Mouse (Mus musculus) kidney, postnatal 0 days (tissue): ENCODE results near the gene Zfp94. TPM values are rescaled to one million over a fixed set of nuclear protein-coding genes. Genes with fewer than 3 reads are reported as not detected.
A peak's percentile ranks its signal among the peaks of the same experiment; 100 is the strongest.

Source experiments
- ATAC-seq: fragments of 200-750 bp; cut with Nextera tagmentation; replicated peaks from 2 replicates; pipeline ENCODE4 v1.8.0; 2017; ENCODE audit warnings: low read depth, moderate number of reproducible peaks, moderate TSS enrichment, moderate library complexity; ENCODE audit not compliant: low FRiP score
- DNase-seq: peaks from one replicate; pipeline ENCODE4 v3.0.0-alpha.2; 2016; ENCODE audit warnings: low spot score
- H3K27ac ChIP-seq: fragments of 300-500 bp; sonication (generic); 2 replicates; pipeline ENCODE4 v1.5.1; 2014; ENCODE audit warnings: mild to moderate bottlenecking
- H3K27me3 ChIP-seq: fragments of 300-500 bp; sonication (generic); 2 replicates; pipeline ENCODE4 v1.6.1; 2014; ENCODE audit warnings: low read length, mixed read lengths; ENCODE audit not compliant: insufficient read depth
- H3K36me3 ChIP-seq: fragments of 300-500 bp; sonication (generic); 2 replicates; pipeline ENCODE4 v1.6.1; 2014; ENCODE audit warnings: low read length, mixed read lengths; ENCODE audit not compliant: insufficient read depth
- H3K4me1 ChIP-seq: fragments of 300-500 bp; sonication (generic); replicated peaks from 2 replicates; pipeline ENCODE4 v1.6.1; 2014; ENCODE audit warnings: antibody characterized with exemption, low read length, mixed read lengths; ENCODE audit not compliant: insufficient read depth
- H3K4me2 ChIP-seq: fragments of 300-500 bp; sonication (generic); 2 replicates; pipeline ENCODE4 v1.6.1; 2014; ENCODE audit warnings: mild to moderate bottlenecking, low read length, moderate library complexity, mixed read lengths
- H3K4me3 ChIP-seq: fragments of 300-500 bp; sonication (generic); replicated peaks from 2 replicates; pipeline ENCODE4 v1.5.1; 2014; ENCODE audit warnings: low read depth, low read length
- H3K9ac ChIP-seq: fragments of 300-500 bp; sonication (generic); 2 replicates; pipeline ENCODE4 v1.6.1; 2014; ENCODE audit warnings: low read depth, low read length
- H3K9me3 ChIP-seq: fragments of 300-500 bp; sonication (generic); replicated peaks from 2 replicates; pipeline ENCODE4 v1.6.1; 2016; ENCODE audit warnings: low read length, inconsistent platforms, mixed read lengths
- CTCF ChIP-seq: IDR thresholded peaks from 2 replicates; pipeline ENCODE4 v1.5.1; 2016; ENCODE audit warnings: antibody characterized with exemption, low read depth, mild to moderate bottlenecking, moderate library complexity
- WGBS: fragments of 180-500 bp; shearing (Covaris S2); extraction: QIAGEN DNeasy Blood & Tissue Kit; methylation state at CpG from one replicate; pipeline ENCODE4 v1.1.7; 2014; 5-methylcytosine and 5-hydroxymethylcytosine counted together
- polyA plus RNA-seq: library from polyadenylated mRNA; unstranded; fragments of >200 nt; fragmentation: Nextera tagmentation; extraction: Ambion mirVana; gene quantifications from 2 replicates; pipeline ENCODE4 v1.2.1, GENCODE M21; 2015

Gene Zfp94
- polyA plus RNA-seq, 1 experiment from 2014 or later = 9.8 TPM

GRCm38 (mm10) chr7:24335699-24336309 lies 19.3 kb upstream of the Zfp94 start:
- peak; percentile 79 for TF ChIP-seq CTCF
- H3K4me3 ChIP-seq = no peak overlapping the region
- no peak overlapping the region for H3K27ac ChIP-seq
- no peaks in the 10 kb centered on the region for H3K4me1 ChIP-seq
- H3K36me3 ChIP-seq = no peaks in the 10 kb centered on the region
- H3K4me2 ChIP-seq = no peak overlapping the region
- ATAC-seq = no peak
- DNase-seq = peak; percentile 69
- no peak overlapping the region for H3K9ac ChIP-seq
- no peaks in the 10 kb centered on the region for H3K27me3 ChIP-seq
- 13% methylated on average over 5 of the region's 5 CpGs for WGBS
- no peaks in the 10 kb centered on the region for H3K9me3 ChIP-seq

DNA sequence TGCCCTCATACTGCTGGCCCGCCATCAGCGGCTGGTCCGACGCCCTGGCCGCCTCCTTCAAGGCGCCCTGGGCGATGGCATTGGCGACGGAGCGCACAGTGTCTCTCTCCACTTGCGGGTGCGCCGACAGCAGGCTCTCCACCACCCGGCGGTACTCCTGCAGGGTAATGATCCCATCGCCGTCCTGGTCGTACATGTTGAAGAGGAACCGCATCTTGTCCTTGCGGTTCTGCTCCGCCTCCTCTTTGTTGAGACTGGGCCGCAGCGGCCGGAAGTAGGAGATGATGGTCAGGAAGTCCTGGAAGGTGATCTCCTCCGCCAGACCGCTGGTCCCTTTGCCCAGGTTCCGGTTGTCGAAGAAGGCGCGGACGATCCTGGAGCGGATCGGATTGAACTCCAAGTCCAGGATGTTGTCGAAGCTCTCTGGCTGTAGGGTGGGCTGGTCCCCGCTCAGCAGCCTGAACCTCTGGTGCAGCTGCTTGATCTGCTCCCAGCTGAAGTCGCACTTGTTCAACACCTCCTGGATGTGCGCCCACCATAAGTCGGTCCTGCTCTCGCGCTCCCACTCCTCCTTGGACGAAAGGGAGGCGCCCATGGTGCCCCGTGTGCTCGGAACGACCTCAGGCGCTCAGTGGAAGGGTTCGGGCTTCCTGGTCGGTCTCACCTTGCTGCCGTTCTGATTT lies 17.0 kb upstream of the Zfp94 start, which contains the start of gene Tescl:
Tescl (minus strand) TSS at position 633 of the 683 bp plus-strand sequence.
- Histone ChIP-seq H3K4me1 (no peaks in the 10 kb centered on the region), H3K4me2 (peak within 1 kb of the TSS; percentile 32), H3K36me3 (no peaks in the 10 kb centered on the region), H3K27ac (no peak within 1 kb of the TSS), H3K27me3 (no peaks in the 10 kb centered on the region), H3K9me3 (no peaks in the 10 kb centered on the region), H3K4me3 (no peak within 1 kb of the TSS), H3K9ac (no peak within 1 kb of the TSS)
- no peak for TF ChIP-seq CTCF
- DNase-seq (no peak), ATAC-seq (no peak)
- 42% methylated on average over 49 of the region's 49 CpGs for WGBS

DNA sequence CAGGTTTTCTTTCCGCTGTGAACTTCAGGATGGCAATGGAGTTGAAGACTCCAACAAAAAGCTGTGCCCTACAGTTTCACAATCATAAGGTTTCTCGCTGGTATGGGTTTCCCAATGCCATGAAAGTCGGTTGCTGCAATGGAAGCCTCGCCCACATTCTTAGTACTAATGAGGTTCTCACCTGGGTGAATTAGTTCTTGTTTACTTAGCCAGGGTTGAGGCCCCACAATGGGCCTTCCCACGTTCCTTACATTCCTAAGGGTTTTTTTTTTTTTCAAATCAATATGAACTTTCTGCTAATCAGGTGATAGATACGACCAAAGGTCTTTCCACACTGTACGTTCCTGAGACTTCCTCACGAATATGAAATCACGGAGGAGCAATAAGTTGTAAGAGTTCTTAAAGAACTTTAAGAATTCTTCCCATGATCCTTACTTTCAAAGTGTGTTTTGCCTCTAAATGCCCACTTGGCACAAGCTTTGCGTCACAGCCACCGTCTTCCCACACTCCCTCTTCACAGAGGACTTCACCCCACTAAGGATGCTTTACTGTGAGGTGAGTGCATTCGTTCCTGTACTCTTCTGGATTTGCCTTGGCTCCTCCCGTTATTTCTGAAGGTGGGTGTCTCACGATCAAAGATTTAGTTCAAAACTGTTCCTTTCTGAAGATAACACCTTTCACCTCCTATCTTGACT lies 11.0 kb upstream of the Zfp94 start:
- no peak overlapping the region for H3K9ac ChIP-seq
- ATAC-seq (no peak), DNase-seq (no peak)
- no peak overlapping the region for H3K4me3 ChIP-seq
- no peak for TF ChIP-seq CTCF
- no peaks in the 10 kb centered on the region for H3K27me3 ChIP-seq
- no peaks in the 10 kb centered on the region for H3K36me3 ChIP-seq
- no peak overlapping the region for H3K27ac ChIP-seq
- no peaks in the 10 kb centered on the region for H3K4me1 ChIP-seq
- H3K4me2 ChIP-seq = no peak overlapping the region
- peaks cover 4% of the 10 kb centered on the region; the same call in 1 of the 2 replicates for H3K9me3 ChIP-seq
- WGBS = 81% methylated on average over 14 of the region's 14 CpGs

- H3K9me3 ChIP-seq = peaks cover 4% of the 10 kb centered on the region; the same call in 1 of the 2 replicates
- peak overlapping the region; percentile 20 for H3K4me3 ChIP-seq
- TF ChIP-seq CTCF = no peak
- no peak for ATAC-seq
- H3K9ac ChIP-seq = peak overlapping the region; percentile 35; the same call in 1 of the 2 replicates
- H3K4me1 ChIP-seq = no peaks in the 10 kb centered on the region
- peak overlapping the region; percentile 58 for H3K4me2 ChIP-seq
- H3K27me3 ChIP-seq = no peaks in the 10 kb centered on the region
- no peak for DNase-seq
- H3K27ac ChIP-seq = no peak overlapping the region
- 36% methylated on average over 20 of the region's 20 CpGs for WGBS
- H3K36me3 ChIP-seq = no peaks in the 10 kb centered on the region
These were observed 10.0 kb upstream of the Zfp94 start for GRCm38 (mm10) chr7:24326273-24327135.

GRCm38 (mm10) chr7:24325675-24326128 lies 9.2 kb upstream of the Zfp94 start:
- H3K36me3 ChIP-seq = no peaks in the 10 kb centered on the region
- TF ChIP-seq CTCF = peak; percentile 36
- H3K27ac ChIP-seq = no peak overlapping the region
- H3K27me3 ChIP-seq = no peaks in the 10 kb centered on the region
- H3K9me3 ChIP-seq = peaks cover 4% of the 10 kb centered on the region; the same call in 1 of the 2 replicates
- peak overlapping the region; percentile 20 for H3K4me3 ChIP-seq
- WGBS = 5% methylated on average over 13 of the region's 13 CpGs
- H3K9ac ChIP-seq = peak overlapping the region; percentile 35; the same call in 1 of the 2 replicates
- DNase-seq = peak; percentile 57
- ATAC-seq = peak; percentile 49
- peak overlapping the region; percentile 58 for H3K4me2 ChIP-seq
- H3K4me1 ChIP-seq = no peaks in the 10 kb centered on the region
